Mouse (Mus musculus): Measurements from ENCODE around the gene Heyl. TPM values are rescaled to one million over a fixed set of nuclear protein-coding genes. Genes with fewer than 3 reads are reported as not detected.

Heyl gene
- 0.05 TPM for polyA plus RNA-seq (2017; shearing (Covaris generic))

GRCm38 (mm10) chr4:123233492-123234084 is at the start of gene Heyl:
Gene Heyl, plus strand, starts transcription at chr4:123233556.

GRCm38 (mm10) chr4:123201186-123202093 is 31.9 kb upstream of the Heyl start, which contains the start of gene Nt5c1a:
Gene Nt5c1a, plus strand, starts transcription at chr4:123201504.

GRCm38 (mm10) chr4:123261721-123262401 is 28.5 kb downstream of the Heyl start, which contains the start of gene Pabpc4:
Gene Pabpc4, plus strand, starts transcription at chr4:123262351.

Other genes starting within 250 kb of the Heyl start
- 0.05 TPM for gene Mycl, start 237.9 kb upstream of the Heyl start, polyA plus RNA-seq (2017; shearing (Covaris generic))
- gene Trit1, start 217.0 kb upstream of the Heyl start, polyA plus RNA-seq (2017; shearing (Covaris generic)), result 22.5 TPM
- gene Bmp8b, start 128.4 kb upstream of the Heyl start, polyA plus RNA-seq (2017; shearing (Covaris generic)), result 0.18 TPM
- not detected for gene Oxct2b, start 117.3 kb upstream of the Heyl start, polyA plus RNA-seq (2017; shearing (Covaris generic))
- gene Ppie, start 93.6 kb upstream of the Heyl start, polyA plus RNA-seq (2017; shearing (Covaris generic)), result 94.3 TPM
- gene Hpcal4, start 50.3 kb upstream of the Heyl start, polyA plus RNA-seq (2017; shearing (Covaris generic)), result 0.26 TPM
- not detected for gene Nt5c1a, start 32.1 kb upstream of the Heyl start, polyA plus RNA-seq (2017; shearing (Covaris generic))
- gene Pabpc4, start 28.8 kb downstream of the Heyl start, polyA plus RNA-seq (2017; shearing (Covaris generic)), result 10.0 TPM
- gene Oxct2a, start 90.1 kb downstream of the Heyl start, polyA plus RNA-seq (2017; shearing (Covaris generic)), result not detected
- gene Bmp8a, start 109.7 kb downstream of the Heyl start, polyA plus RNA-seq (2017; shearing (Covaris generic)), result 0.11 TPM

All from CD4-positive, CD25-positive, alpha-beta regulatory T cell (primary cell).